Mouse (Mus musculus) lung, postnatal 0 days (tissue): ENCODE results near the gene Nme2.

Experiments used
- CTCF ChIP-seq: IDR thresholded peaks from 2 replicates; pipeline ENCODE4 v1.5.1; 2016; ENCODE audit warnings: antibody characterized with exemption, mild to moderate bottlenecking
- EP300 ChIP-seq: IDR thresholded peaks from 2 replicates; pipeline ENCODE4 v1.6.1; 2016; ENCODE audit warnings: antibody characterized with exemption, mild to moderate bottlenecking, control low read depth

- TF ChIP-seq EP300 (no peak), CTCF (no peak)
Observed at GRCm38 (mm10) chr11:93965391-93965790, 9.3 kb upstream of the Nme2 start.
